Mouse (Mus musculus): ENCODE measurements around the gene Cxcl2. TPM values are rescaled to one million over a fixed set of nuclear protein-coding genes. Genes with fewer than 3 reads are reported as not detected.
A peak's percentile ranks its signal among the peaks of the same experiment; 100 is the strongest.

Cxcl2 gene
- total RNA-seq (2012; rRNA removed) (0.47 TPM in 1 of 2 replicates, not detected in the other), total RNA-seq (2014; rRNA removed) (0.21 and 0.22 TPM in 2 replicates), polyA plus RNA-seq (2012; ENCODE audit: insufficient read length, low read depth) (not detected in 2 replicates)

DNA sequence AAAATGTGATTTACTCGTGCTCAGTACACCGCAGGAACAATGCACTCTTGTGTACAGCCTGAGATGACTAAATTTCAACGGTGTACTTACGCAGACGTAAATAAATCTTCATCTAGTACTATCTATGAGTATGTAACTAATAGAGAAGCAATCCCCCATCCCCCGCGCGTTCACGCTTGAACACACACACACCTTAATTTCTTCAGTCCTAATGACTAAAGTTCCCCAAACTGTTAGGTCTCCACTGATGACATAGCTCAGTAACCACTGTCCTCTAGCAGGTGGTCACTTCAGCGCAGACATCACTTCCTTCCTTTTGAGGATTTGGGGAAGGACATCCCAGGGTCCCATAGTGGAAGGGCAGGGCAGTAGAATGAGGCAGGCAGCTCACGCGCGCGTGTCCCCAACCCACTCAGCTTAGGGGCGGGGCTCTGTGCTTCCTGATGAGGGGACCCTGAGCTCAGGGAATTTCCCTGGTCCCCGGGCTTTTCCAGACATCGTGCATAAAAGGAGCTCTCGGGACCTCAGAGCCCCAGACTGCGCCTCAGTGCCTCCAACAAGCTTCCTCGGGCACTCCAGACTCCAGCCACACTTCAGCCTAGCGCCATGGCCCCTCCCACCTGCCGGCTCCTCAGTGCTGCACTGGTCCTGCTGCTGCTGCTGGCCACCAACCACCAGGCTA lies at the start of gene Cxcl2:
Gene Cxcl2, plus strand, starts transcription at position 533 of the 682 bp plus-strand sequence.
- H3K4me1 ChIP-seq (ENCODE audit: control insufficient read depth in 1 of 2, insufficient read depth in 2 of 2): peaks cover 5 to 28% of the 10 kb centered on the region in 2 experiments; a peak in 2 of 4 replicates
- no peak for TF ChIP-seq UBTF (IDR thresholded peaks at IDR 0.05; ENCODE audit: low read depth, low read length)
- H3K9ac ChIP-seq (ENCODE audit: insufficient read depth, low read depth): 0 out of 2 replicates have a peak within 1 kb of the TSS, but pooled peaks have one; percentile 11
- peak; percentile 21 for DNase-seq (ENCODE audit: extremely low read depth)
- H3K4me2 ChIP-seq (ENCODE audit: insufficient read depth, low read depth, poor library complexity, severe bottlenecking): peak within 1 kb of the TSS; percentile 96
- peak within 1 kb of the TSS in 2 of 3 experiments; percentile 25 to 46 for H3K4me3 ChIP-seq (replicated peaks in 1 of 3; ENCODE audit: low read depth in 2 of 3, low read length in 2 of 3, poor library complexity in 1 of 3)
- H3K27ac ChIP-seq (ENCODE audit: insufficient read depth, low read depth): no peak within 1 kb of the TSS
- no peaks in the 10 kb centered on the region for H3K9me3 ChIP-seq (replicated peaks; ENCODE audit: low read length)
- dilution Hi-C loops (cut with MboI; ENCODE audit: extremely low pct_ligation_motif_present, extremely low pct_unique_long_range_greater_than_20kb, low sequenced_read_pairs) (no loop called here), in situ Hi-C loops (cut with MboI; ENCODE audit: low pct_ligation_motif_present, low pct_unique_long_range_greater_than_20kb, low sequenced_read_pairs) (loop anchor here (10.0 kb wide), 1 partner anchor 249 kb away; no protein-coding TSS in a partner anchor)
- H3K27me3 ChIP-seq (replicated peaks): no peaks in the 10 kb centered on the region
- no peaks in the 10 kb centered on the region for H3K36me3 ChIP-seq (replicated peaks in 1 of 2; ENCODE audit: control insufficient read depth in 1 of 2, insufficient read depth in 1 of 2, low read length in 1 of 2)
- no peaks in the 10 kb centered on the region for H3K79me2 ChIP-seq (replicated peaks; ENCODE audit: control insufficient read depth, extremely low read depth, insufficient read depth, poor library complexity, severe bottlenecking)

DNA sequence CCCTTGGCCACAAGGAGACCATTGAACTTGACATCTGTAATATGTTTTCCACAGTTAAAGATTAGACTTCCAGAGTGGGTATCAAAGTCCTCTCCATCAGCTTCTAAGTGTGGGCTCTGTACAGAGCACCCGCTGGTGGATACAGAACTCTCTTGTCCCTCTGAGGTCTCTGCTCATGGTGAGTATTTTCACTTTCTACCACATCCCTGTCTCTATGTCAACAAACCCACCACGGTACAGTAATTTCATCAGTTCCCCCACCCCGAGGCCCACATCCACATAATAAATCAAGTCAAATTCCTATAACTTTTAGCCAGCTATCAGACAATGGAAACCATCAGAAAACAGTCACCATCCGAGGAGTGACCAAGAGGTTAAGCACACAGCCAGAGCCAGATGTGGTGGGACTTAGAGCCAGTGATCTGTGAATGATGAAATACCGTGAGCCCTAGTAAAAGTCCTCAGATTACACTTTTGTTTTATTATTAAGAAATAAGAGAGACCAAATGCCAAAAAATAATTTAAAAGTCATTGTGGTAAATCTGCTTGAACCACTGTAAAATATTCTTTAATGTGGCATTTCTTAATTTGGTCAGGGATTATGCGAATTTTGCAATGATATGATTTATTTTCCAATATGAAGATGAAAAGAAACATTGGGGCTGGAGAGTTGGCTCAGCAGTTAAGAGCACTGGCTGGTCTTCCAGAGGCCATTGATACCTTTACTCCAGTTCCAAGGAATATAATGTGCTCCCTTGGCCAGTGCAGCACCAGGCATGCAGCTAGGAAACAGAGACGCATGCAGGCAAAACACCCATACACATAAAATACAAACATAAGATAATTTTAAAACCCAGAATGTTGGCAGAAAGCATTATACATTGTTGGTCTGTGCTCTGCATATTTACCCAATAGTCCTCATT lies 48.1 kb upstream of the Cxcl2 start:
- in situ Hi-C loops (cut with MboI; ENCODE audit: low pct_ligation_motif_present, low pct_unique_long_range_greater_than_20kb, low sequenced_read_pairs) (no loop called here), dilution Hi-C loops (cut with MboI; ENCODE audit: extremely low pct_ligation_motif_present, extremely low pct_unique_long_range_greater_than_20kb, low sequenced_read_pairs) (no loop called here)
- H3K9ac ChIP-seq (ENCODE audit: insufficient read depth, low read depth): no peak overlapping the region
- H3K4me3 ChIP-seq (replicated peaks in 1 of 3; ENCODE audit: low read depth in 2 of 3, low read length in 2 of 3, poor library complexity in 1 of 3): no peak overlapping the region
- H3K36me3 ChIP-seq (replicated peaks in 1 of 2; ENCODE audit: control insufficient read depth in 1 of 2, insufficient read depth in 1 of 2, low read length in 1 of 2): no peaks in the 10 kb centered on the region
- H3K4me1 ChIP-seq (ENCODE audit: control insufficient read depth in 1 of 2, insufficient read depth in 2 of 2): no peaks in the 10 kb centered on the region
- H3K79me2 ChIP-seq (replicated peaks; ENCODE audit: control insufficient read depth, extremely low read depth, insufficient read depth, poor library complexity, severe bottlenecking): no peaks in the 10 kb centered on the region
- H3K9me3 ChIP-seq (replicated peaks; ENCODE audit: low read length): no peaks in the 10 kb centered on the region
- peak overlapping the region; percentile 31; the same call in 1 of the 2 replicates for H3K4me2 ChIP-seq (ENCODE audit: insufficient read depth, low read depth, poor library complexity, severe bottlenecking)
- H3K27me3 ChIP-seq (replicated peaks): no peaks in the 10 kb centered on the region
- TF ChIP-seq UBTF (IDR thresholded peaks at IDR 0.05; ENCODE audit: low read depth, low read length): no peak
- TF ChIP-seq GABPA (IDR thresholded peaks at IDR 0.05; ENCODE audit: insufficient replicate concordance, low read depth, low read length): no peak
- no peak for TF ChIP-seq NRF1 (IDR thresholded peaks at IDR 0.05; ENCODE audit: low read depth, low read length)
- no peak for TF ChIP-seq MEF2A (IDR thresholded peaks at IDR 0.05; ENCODE audit: borderline replicate concordance, low read depth, low read length)
- TF ChIP-seq E2F4 (IDR thresholded peaks at IDR 0.05; ENCODE audit: insufficient replicate concordance, low read depth, low read length): no peak
- no peak for TF ChIP-seq CTCF (conservative IDR thresholded peaks at IDR 0.05 in 1 of 2, IDR thresholded peaks at IDR 0.05 in 1 of 2; ENCODE audit: low read depth in 2 of 2, low read length in 2 of 2)
- H3K27ac ChIP-seq (ENCODE audit: insufficient read depth, low read depth): no peak overlapping the region
- no peak for DNase-seq (ENCODE audit: extremely low read depth)

DNA sequence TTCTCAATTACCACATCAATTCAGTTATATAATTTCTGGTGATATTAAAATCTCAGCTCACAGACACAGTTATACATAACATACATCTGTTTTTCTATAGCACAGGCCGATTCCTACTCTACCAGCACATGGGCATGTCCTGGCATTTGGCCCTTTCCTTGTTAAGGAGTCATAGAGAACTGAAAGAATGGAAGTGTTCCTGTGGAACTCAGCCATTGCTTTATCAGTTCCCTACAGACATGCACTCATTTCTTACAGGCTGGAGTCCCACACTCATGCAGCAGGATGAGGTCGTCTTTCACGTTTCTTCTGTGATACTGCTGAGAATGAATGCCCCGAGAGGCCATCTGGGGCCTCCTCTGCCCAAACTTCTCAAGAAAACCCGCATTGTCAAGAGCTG lies 46.2 kb upstream of the Cxcl2 start:
- no peak for DNase-seq (ENCODE audit: extremely low read depth)
- in situ Hi-C loops (cut with MboI; ENCODE audit: low pct_ligation_motif_present, low pct_unique_long_range_greater_than_20kb, low sequenced_read_pairs) (no loop called here), dilution Hi-C loops (cut with MboI; ENCODE audit: extremely low pct_ligation_motif_present, extremely low pct_unique_long_range_greater_than_20kb, low sequenced_read_pairs) (no loop called here)
- no peaks in the 10 kb centered on the region for H3K9me3 ChIP-seq (replicated peaks; ENCODE audit: low read length)
- H3K9ac ChIP-seq (ENCODE audit: insufficient read depth, low read depth): no peak overlapping the region
- H3K27ac ChIP-seq (ENCODE audit: insufficient read depth, low read depth): no peak overlapping the region
- no peak overlapping the region for H3K4me3 ChIP-seq (replicated peaks in 1 of 3; ENCODE audit: low read depth in 2 of 3, low read length in 2 of 3, poor library complexity in 1 of 3)
- no peaks in the 10 kb centered on the region for H3K4me1 ChIP-seq (ENCODE audit: control insufficient read depth in 1 of 2, insufficient read depth in 2 of 2)
- no peaks in the 10 kb centered on the region for H3K79me2 ChIP-seq (replicated peaks; ENCODE audit: control insufficient read depth, extremely low read depth, insufficient read depth, poor library complexity, severe bottlenecking)
- TF ChIP-seq USF1 (IDR thresholded peaks at IDR 0.05; ENCODE audit: low read depth, low read length) (no peak), ETS1 (conservative IDR thresholded peaks at IDR 0.05; ENCODE audit: low read depth, low read length) (no peak), KAT2A (IDR thresholded peaks at IDR 0.05; ENCODE audit: insufficient replicate concordance, low read length) (no peak), MYC (IDR thresholded peaks at IDR 0.05; ENCODE audit: low read depth, low read length) (no peak), IRF4 (IDR thresholded peaks at IDR 0.05; ENCODE audit: low read depth, low read length) (no peak), ZC3H11A (IDR thresholded peaks at IDR 0.05; ENCODE audit: low read depth, low read length) (no peak)
- H3K27me3 ChIP-seq (replicated peaks): no peaks in the 10 kb centered on the region
- H3K36me3 ChIP-seq (replicated peaks in 1 of 2; ENCODE audit: control insufficient read depth in 1 of 2, insufficient read depth in 1 of 2, low read length in 1 of 2): no peaks in the 10 kb centered on the region
- no peak overlapping the region for H3K4me2 ChIP-seq (ENCODE audit: insufficient read depth, low read depth, poor library complexity, severe bottlenecking)

All from CH12.LX (cell line).